Mouse (Mus musculus): ENCODE measurements around the gene Fmnl2.
A peak's percentile ranks its signal among the peaks of the same experiment; 100 is the strongest.

Gene Fmnl2

GRCm38 (mm10) chr2:52857611-52858528, at the start of gene Fmnl2:
Fmnl2 (plus strand) TSS chr2:52857860.
- DNase-seq (ENCODE audit: low spot score): peak; percentile 66

GRCm38 (mm10) chr2:52809988-52810387, 47.7 kb upstream of the Fmnl2 start:
- DNase-seq (ENCODE audit: low spot score): no peak

- DNase-seq (ENCODE audit: low spot score): no peak
Measured at GRCm38 (mm10) chr2:52811691-52812090, 46.0 kb upstream of the Fmnl2 start.

GRCm38 (mm10) chr2:52817341-52817740, 40.3 kb upstream of the Fmnl2 start:
- no peak for DNase-seq (ENCODE audit: low spot score)

- no peak for DNase-seq (ENCODE audit: low spot score)
Measured at GRCm38 (mm10) chr2:52818944-52819343, 38.7 kb upstream of the Fmnl2 start.

- DNase-seq (ENCODE audit: low spot score): no peak
Measured at GRCm38 (mm10) chr2:52822214-52822613, 35.4 kb upstream of the Fmnl2 start.

GRCm38 (mm10) chr2:52828077-52828476, 29.6 kb upstream of the Fmnl2 start:
- no peak for DNase-seq (ENCODE audit: low spot score)

- DNase-seq (ENCODE audit: low spot score): no peak
Measured at GRCm38 (mm10) chr2:52830513-52830912, 27.1 kb upstream of the Fmnl2 start.

GRCm38 (mm10) chr2:52831585-52831984, 26.1 kb upstream of the Fmnl2 start:
- DNase-seq (ENCODE audit: low spot score): no peak

- DNase-seq (ENCODE audit: low spot score): no peak
Measured at GRCm38 (mm10) chr2:52835726-52836125, 21.9 kb upstream of the Fmnl2 start.

GRCm38 (mm10) chr2:52839074-52839473, 18.6 kb upstream of the Fmnl2 start:
- no peak for DNase-seq (ENCODE audit: low spot score)

- no peak for DNase-seq (ENCODE audit: low spot score)
Measured at GRCm38 (mm10) chr2:52839868-52840267, 17.8 kb upstream of the Fmnl2 start.

- no peak for DNase-seq (ENCODE audit: low spot score)
Measured at GRCm38 (mm10) chr2:52843861-52844260, 13.8 kb upstream of the Fmnl2 start.

- DNase-seq (ENCODE audit: low spot score): no peak
Measured at GRCm38 (mm10) chr2:52844936-52845752, 12.5 kb upstream of the Fmnl2 start.

- no peak for DNase-seq (ENCODE audit: low spot score)
Measured at GRCm38 (mm10) chr2:52846506-52846905, 11.2 kb upstream of the Fmnl2 start.

- no peak for DNase-seq (ENCODE audit: low spot score)
Measured at GRCm38 (mm10) chr2:52849092-52849491, 8.6 kb upstream of the Fmnl2 start.

- DNase-seq (ENCODE audit: low spot score): no peak
Measured at GRCm38 (mm10) chr2:52858529-52859465, 1.1 kb downstream of the Fmnl2 start.

GRCm38 (mm10) chr2:52859466-52859840, 1.8 kb downstream of the Fmnl2 start:
- no peak for DNase-seq (ENCODE audit: low spot score)

GRCm38 (mm10) chr2:52860111-52860775, 2.6 kb downstream of the Fmnl2 start:
- DNase-seq (ENCODE audit: low spot score): no peak

GRCm38 (mm10) chr2:52862046-52862759, 4.5 kb downstream of the Fmnl2 start:
- no peak for DNase-seq (ENCODE audit: low spot score)

GRCm38 (mm10) chr2:52862760-52863124, 5.1 kb downstream of the Fmnl2 start:
- DNase-seq (ENCODE audit: low spot score): no peak
